Comparison of ENCODE assay signal across 8 mouse cellular contexts in genomic region chr10:80939671-80940070, GRCm38 (mm10). TPM values are rescaled to one million over a fixed set of nuclear protein-coding genes. Genes with fewer than 3 reads are reported as not detected.
DNase-seq lines count a peak whose midpoint lies in the region; ATAC-seq and TF ChIP-seq lines count a peak whose summit lies in the region.

No protein-coding gene starts in this region.

- H3K9ac ChIP-seq in CH12.LX (ENCODE audit: insufficient read depth, low read depth) = no peak overlapping the region
- H3K9ac ChIP-seq in heart, embryonic 15.5 days = peak overlapping the region; percentile 45; the same call in 1 of the 2 replicates
- no peak overlapping the region for H3K9ac ChIP-seq in liver, embryonic 14.5 days (replicated peaks)
- peak overlapping the region; percentile 65 for H3K9ac ChIP-seq in stomach, embryonic 16.5 days (ENCODE audit: low read length)

- dilution Hi-C loops in CH12.LX (cut with MboI; ENCODE audit: extremely low pct_ligation_motif_present, extremely low pct_unique_long_range_greater_than_20kb, low sequenced_read_pairs) = no loop called here

- peaks cover 44 to 85% of the 10 kb centered on the region in 2 experiments for H3K4me1 ChIP-seq in CH12.LX (ENCODE audit: control insufficient read depth in 1 of 2, insufficient read depth in 2 of 2)
- peaks cover 71% of the 10 kb centered on the region for H3K4me1 ChIP-seq in forebrain, embryonic 10.5 days
- peaks cover 83% of the 10 kb centered on the region for H3K4me1 ChIP-seq in heart, embryonic 15.5 days (replicated peaks)
- H3K4me1 ChIP-seq in liver, embryonic 14.5 days (replicated peaks; ENCODE audit: control insufficient read depth in 2 of 2, insufficient read depth in 2 of 2, low read length in 1 of 2) = peaks cover 9 to 19% of the 10 kb centered on the region in 2 experiments
- H3K4me1 ChIP-seq in stomach, embryonic 16.5 days (ENCODE audit: control insufficient read depth, insufficient read depth, low read length) = peaks cover 63% of the 10 kb centered on the region

- H3K27me3 ChIP-seq in CH12.LX (replicated peaks) = peaks cover 64% of the 10 kb centered on the region
- H3K27me3 ChIP-seq in forebrain, embryonic 10.5 days (ENCODE audit: poor library complexity, severe bottlenecking) = peaks cover 69% of the 10 kb centered on the region
- H3K27me3 ChIP-seq in heart, embryonic 15.5 days = no peaks in the 10 kb centered on the region
- H3K27me3 ChIP-seq in liver, embryonic 14.5 days (ENCODE audit: control insufficient read depth, insufficient read depth, low read length) = peaks cover 39% of the 10 kb centered on the region
- no peaks in the 10 kb centered on the region for H3K27me3 ChIP-seq in stomach, embryonic 16.5 days (ENCODE audit: control insufficient read depth, insufficient read depth, low read length)

- no peak for TF ChIP-seq EP300 in CH12.LX (IDR thresholded peaks at IDR 0.05; ENCODE audit: low read length)
- TF ChIP-seq EP300 in liver, embryonic 14.5 days (IDR thresholded peaks at IDR 0.05; ENCODE audit: low read depth) = no peak

- no peak for TF ChIP-seq RAD21 in CH12.LX (IDR thresholded peaks at IDR 0.05; ENCODE audit: low read depth, low read length)

- no peak for TF ChIP-seq POLR2A in CH12.LX (IDR thresholded peaks at IDR 0.05; ENCODE audit: low read depth, low read length)

- DNase-seq in CH12.LX (ENCODE audit: extremely low read depth) = no peak
- peak; percentile 36 for DNase-seq in c-Kit-negative CD71-positive TER-119-positive erythroid progenitor cells, embryonic 14.5 days (ENCODE audit: low read depth, low spot score)
- DNase-seq in forebrain, embryonic 10.5 days (ENCODE audit: extremely low spot score, low spot score) = peak; percentile 77
- DNase-seq in kidney, postnatal 14 days = peak; percentile 92
- peak in 1 of 3 experiments; percentile 60 for DNase-seq in liver, embryonic 14.5 days (ENCODE audit: low read depth in 3 of 3, low spot score in 3 of 3)
- DNase-seq in neural tube, embryonic 10.5 days (ENCODE audit: extremely low spot score, low spot score) = peak; percentile 85

- H3K4me3 ChIP-seq in CH12.LX (replicated peaks in 1 of 3; ENCODE audit: low read depth in 2 of 3, low read length in 2 of 3, poor library complexity in 1 of 3) = peak overlapping the region in 1 of 3 experiments; percentile 14
- peak overlapping the region; percentile 57 for H3K4me3 ChIP-seq in forebrain, embryonic 10.5 days
- peak overlapping the region; percentile 39 for H3K4me3 ChIP-seq in heart, embryonic 15.5 days
- peak overlapping the region; percentile 34 to 37; a peak in 3 of 4 replicates for H3K4me3 ChIP-seq in liver, embryonic 14.5 days (ENCODE audit: insufficient read depth in 1 of 2, low read depth in 2 of 2, low read length in 2 of 2)
- H3K4me3 ChIP-seq in stomach, embryonic 16.5 days (replicated peaks; ENCODE audit: low read length) = peak overlapping the region; percentile 40

- in situ Hi-C loops in CH12.LX (cut with MboI; ENCODE audit: low pct_ligation_motif_present, low pct_unique_long_range_greater_than_20kb, low sequenced_read_pairs) = no loop called here

- no peaks in the 10 kb centered on the region for H3K79me2 ChIP-seq in CH12.LX (replicated peaks; ENCODE audit: control insufficient read depth, extremely low read depth, insufficient read depth, poor library complexity, severe bottlenecking)

- no peak overlapping the region for H3K27ac ChIP-seq in CH12.LX (ENCODE audit: insufficient read depth, low read depth)
- H3K27ac ChIP-seq in forebrain, embryonic 10.5 days = peak overlapping the region; percentile 74
- H3K27ac ChIP-seq in heart, embryonic 15.5 days = peak overlapping the region; percentile 99
- H3K27ac ChIP-seq in liver, embryonic 14.5 days = no peak overlapping the region
- peak overlapping the region; percentile 91 for H3K27ac ChIP-seq in stomach, embryonic 16.5 days (ENCODE audit: low read length)

- ATAC-seq in heart, embryonic 15.5 days (replicated peaks; ENCODE audit: insufficient number of reproducible peaks, insufficient read depth, low FRiP score, low read depth) = peak; percentile 21; the same call in 1 of the 2 replicates
- ATAC-seq in liver, embryonic 14.5 days (ENCODE audit: insufficient read depth) = no peak; the same call in 1 of the 2 replicates
- ATAC-seq in stomach, embryonic 16.5 days (ENCODE audit: insufficient read depth, low FRiP score) = peak; percentile 59; the same call in 1 of the 2 replicates

- no peaks in the 10 kb centered on the region for H3K9me3 ChIP-seq in CH12.LX (replicated peaks; ENCODE audit: low read length)
- no peaks in the 10 kb centered on the region for H3K9me3 ChIP-seq in forebrain, embryonic 10.5 days
- no peaks in the 10 kb centered on the region for H3K9me3 ChIP-seq in heart, embryonic 15.5 days (replicated peaks)
- H3K9me3 ChIP-seq in liver, embryonic 14.5 days (ENCODE audit: control insufficient read depth, low read length) = no peaks in the 10 kb centered on the region
- H3K9me3 ChIP-seq in stomach, embryonic 16.5 days (replicated peaks; ENCODE audit: control insufficient read depth, low read length) = no peaks in the 10 kb centered on the region

- TF ChIP-seq CTCF in CH12.LX (conservative IDR thresholded peaks at IDR 0.05 in 1 of 2, IDR thresholded peaks at IDR 0.05 in 1 of 2; ENCODE audit: low read depth in 2 of 2, low read length in 2 of 2) = no peak
- no peak for TF ChIP-seq CTCF in liver, embryonic 14.5 days (IDR thresholded peaks at IDR 0.05; ENCODE audit: low read depth)

- no peaks in the 10 kb centered on the region for H3K36me3 ChIP-seq in CH12.LX (replicated peaks in 1 of 2; ENCODE audit: control insufficient read depth in 1 of 2, insufficient read depth in 1 of 2, low read length in 1 of 2)
- H3K36me3 ChIP-seq in forebrain, embryonic 10.5 days (replicated peaks) = no peaks in the 10 kb centered on the region
- H3K36me3 ChIP-seq in heart, embryonic 15.5 days = no peaks in the 10 kb centered on the region
- no peaks in the 10 kb centered on the region for H3K36me3 ChIP-seq in liver, embryonic 14.5 days (replicated peaks; ENCODE audit: control insufficient read depth, insufficient read depth, low read depth)
- no peaks in the 10 kb centered on the region for H3K36me3 ChIP-seq in stomach, embryonic 16.5 days (ENCODE audit: control insufficient read depth, insufficient read depth, low read length)

- WGBS in forebrain, embryonic 10.5 days = 7% methylated on average over 28 of the region's 28 CpGs
- WGBS in heart, embryonic 15.5 days = 3% methylated on average over 28 of the region's 28 CpGs
- 5% methylated on average over 28 of the region's 28 CpGs for WGBS in liver, embryonic 14.5 days (ENCODE audit: insufficient replicate concordance)
- WGBS in stomach, embryonic 16.5 days = 3% methylated on average over 28 of the region's 28 CpGs

- H3K4me2 ChIP-seq in CH12.LX (ENCODE audit: insufficient read depth, low read depth, poor library complexity, severe bottlenecking) = no peak overlapping the region
- H3K4me2 ChIP-seq in heart, embryonic 15.5 days = peak overlapping the region; percentile 69
- peak overlapping the region; percentile 75 for H3K4me2 ChIP-seq in liver, embryonic 14.5 days (ENCODE audit: low read depth)
- peak overlapping the region; percentile 71 for H3K4me2 ChIP-seq in stomach, embryonic 16.5 days (ENCODE audit: low read depth, low read length)

TF ChIP-seq in CH12.LX, 34 proteins besides CTCF, POLR2A, EP300 and RAD21 (continues in another document):
- TF ChIP-seq NELFE (IDR thresholded peaks at IDR 0.05; ENCODE audit: low read depth, low read length) = no peak
- no peak for TF ChIP-seq ZNF384 (IDR thresholded peaks at IDR 0.05; ENCODE audit: low read depth, low read length)
- TF ChIP-seq BHLHE40 (IDR thresholded peaks at IDR 0.05; ENCODE audit: low read depth, low read length) = peak; percentile 27; the same call in 1 of the 2 replicates
- TF ChIP-seq NRF1 (IDR thresholded peaks at IDR 0.05; ENCODE audit: low read depth, low read length) = no peak
- TF ChIP-seq KAT2A (IDR thresholded peaks at IDR 0.05; ENCODE audit: insufficient replicate concordance, low read length) = no peak
- TF ChIP-seq GABPA (IDR thresholded peaks at IDR 0.05; ENCODE audit: insufficient replicate concordance, low read depth, low read length) = no peak
- no peak for TF ChIP-seq ZC3H11A (IDR thresholded peaks at IDR 0.05; ENCODE audit: low read depth, low read length)
- no peak for TF ChIP-seq TBP (conservative IDR thresholded peaks at IDR 0.05; ENCODE audit: low read depth, low read length)
- TF ChIP-seq IRF4 (IDR thresholded peaks at IDR 0.05; ENCODE audit: low read depth, low read length) = no peak

RNA-seq across cellular contexts. Expression of gene Gadd45b, which starts 9.8 kb away (rescaled TPM):
- total RNA-seq in CH12.LX (2012; rRNA removed) = 36.2 and 52.5 TPM in 2 replicates
- total RNA-seq in CH12.LX (2014; rRNA removed) = 19.3 and 24.4 TPM in 2 replicates
- polyA plus RNA-seq in CH12.LX (2012; ENCODE audit: insufficient read length, low read depth) = 14.9 and 16.4 TPM in 2 replicates
- polyA plus RNA-seq in forebrain, embryonic 10.5 days (2016; fragmentation: Nextera tagmentation; extraction: Ambion mirVana) = 5.9 and 6.3 TPM in 2 replicates
- polyA plus RNA-seq in heart, embryonic 15.5 days (2015; fragmentation: Nextera tagmentation; extraction: Ambion mirVana) = 30.8 and 34.1 TPM in 2 replicates
- polyA plus RNA-seq in liver, embryonic 14.5 days (2012; rRNA removed) = 1.3 and 1.9 TPM in 2 replicates
- polyA plus RNA-seq in liver, embryonic 14.5 days (2014; fragmentation: Nextera tagmentation; extraction: Ambion mirVana) = 2.0 and 2.7 TPM in 2 replicates
- polyA plus RNA-seq in stomach, embryonic 16.5 days (2015; fragmentation: Nextera tagmentation; extraction: Ambion mirVana) = 34.8 and 40.9 TPM in 2 replicates

RNA-seq across cellular contexts. Expression of gene Lmnb2, which starts 21.6 kb away (rescaled TPM):
- total RNA-seq in CH12.LX (2012; rRNA removed) = 23.6 and 25.8 TPM in 2 replicates
- total RNA-seq in CH12.LX (2014; rRNA removed) = 22.2 and 23.7 TPM in 2 replicates
- 20.7 and 23.6 TPM in 2 replicates for polyA plus RNA-seq in CH12.LX (2012; ENCODE audit: insufficient read length, low read depth)
- 85.6 and 89.5 TPM in 2 replicates for polyA plus RNA-seq in forebrain, embryonic 10.5 days (2016; fragmentation: Nextera tagmentation; extraction: Ambion mirVana)
- 22.0 and 32.1 TPM in 2 replicates for polyA plus RNA-seq in heart, embryonic 15.5 days (2015; fragmentation: Nextera tagmentation; extraction: Ambion mirVana)
- polyA plus RNA-seq in liver, embryonic 14.5 days (2012; rRNA removed) = 9.5 and 11.3 TPM in 2 replicates
- polyA plus RNA-seq in liver, embryonic 14.5 days (2014; fragmentation: Nextera tagmentation; extraction: Ambion mirVana) = 2.8 and 3.2 TPM in 2 replicates
- 43.4 and 43.9 TPM in 2 replicates for polyA plus RNA-seq in stomach, embryonic 16.5 days (2015; fragmentation: Nextera tagmentation; extraction: Ambion mirVana)

RNA-seq across cellular contexts. Expression of gene Timm13, which starts 38.9 kb away (rescaled TPM):
- total RNA-seq in CH12.LX (2012; rRNA removed) (279 and 313 TPM in 2 replicates), CH12.LX (2014; rRNA removed) (137 and 139 TPM in 2 replicates)
- 292 and 344 TPM in 2 replicates for polyA plus RNA-seq in CH12.LX (2012; ENCODE audit: insufficient read length, low read depth)
- 395 and 401 TPM in 2 replicates for polyA plus RNA-seq in forebrain, embryonic 10.5 days (2016; fragmentation: Nextera tagmentation; extraction: Ambion mirVana)
- polyA plus RNA-seq in heart, embryonic 15.5 days (2015; fragmentation: Nextera tagmentation; extraction: Ambion mirVana) = 269 and 299 TPM in 2 replicates
- polyA plus RNA-seq in liver, embryonic 14.5 days (2012; rRNA removed) = 114 and 145 TPM in 2 replicates
- 201 and 208 TPM in 2 replicates for polyA plus RNA-seq in liver, embryonic 14.5 days (2014; fragmentation: Nextera tagmentation; extraction: Ambion mirVana)
- polyA plus RNA-seq in stomach, embryonic 16.5 days (2015; fragmentation: Nextera tagmentation; extraction: Ambion mirVana) = 288 and 309 TPM in 2 replicates

Comparison
In these comparisons a context has a peak if more than half of its experiments do, and no peak if none do; other contexts are left out.
1. H3K27ac ChIP-seq: peak in forebrain, embryonic 10.5 days (single experiment), heart, embryonic 15.5 days (single experiment) and stomach, embryonic 16.5 days (single experiment); none in CH12.LX (single experiment) and liver, embryonic 14.5 days (single experiment).
2. H3K9ac ChIP-seq: peak in heart, embryonic 15.5 days (single experiment) and stomach, embryonic 16.5 days (single experiment); none in CH12.LX (single experiment) and liver, embryonic 14.5 days (single experiment).